Mouse (Mus musculus) gastrocnemius, postnatal 4 days (tissue): ENCODE results near the gene 4930426L09Rik. TPM values are rescaled to one million over a fixed set of nuclear protein-coding genes. Genes with fewer than 3 reads are reported as not detected.
A peak's percentile ranks its signal among the peaks of the same experiment; 100 is the strongest.

Source experiments
- DNase-seq, 2 experiments: peaks; one replicate each; pipeline ENCODE4 v3.0.0; 2021 to 2022; ENCODE audit warnings: low spot score in 2 of 2, mixed read lengths in 2 of 2
- total RNA-seq, 2 experiments: library from RNA; stranded (reverse); gene quantifications; 2 replicates each; pipeline ENCODE4 v1.2.3; 2021

4930426L09Rik gene
- total RNA-seq, 2 experiments from 2014 or later = 0.23 to 0.49 TPM

- no peak for DNase-seq
Observed at GRCm38 (mm10) chr2:18969066-18969681, 29.0 kb upstream of the 4930426L09Rik start.

- no peak for DNase-seq
Observed at GRCm38 (mm10) chr2:18970461-18970860, 27.7 kb upstream of the 4930426L09Rik start.

- no peak for DNase-seq
Observed at GRCm38 (mm10) chr2:18971564-18971963, 26.6 kb upstream of the 4930426L09Rik start.

- DNase-seq = no peak
Observed at GRCm38 (mm10) chr2:18974882-18975645, 23.1 kb upstream of the 4930426L09Rik start.

- DNase-seq = no peak
Observed at GRCm38 (mm10) chr2:18976175-18976574, 22.0 kb upstream of the 4930426L09Rik start.

- no peak for DNase-seq
Observed at GRCm38 (mm10) chr2:18977201-18977805, 20.8 kb upstream of the 4930426L09Rik start.

- DNase-seq = no peak
Observed at GRCm38 (mm10) chr2:18979046-18979445, 19.1 kb upstream of the 4930426L09Rik start.

GRCm38 (mm10) chr2:18979675-18980074, 18.5 kb upstream of the 4930426L09Rik start:
- no peak for DNase-seq

- no peak for DNase-seq
Observed at GRCm38 (mm10) chr2:18982581-18982980, 15.6 kb upstream of the 4930426L09Rik start.

- DNase-seq = no peak
Observed at GRCm38 (mm10) chr2:18983546-18983945, 14.6 kb upstream of the 4930426L09Rik start.

GRCm38 (mm10) chr2:18984095-18984847, 13.9 kb upstream of the 4930426L09Rik start:
- DNase-seq = no peak

- no peak for DNase-seq
Observed at GRCm38 (mm10) chr2:18985506-18985905, 12.6 kb upstream of the 4930426L09Rik start.

GRCm38 (mm10) chr2:18988885-18989284, 9.3 kb upstream of the 4930426L09Rik start:
- no peak for DNase-seq

- no peak for DNase-seq
Observed at GRCm38 (mm10) chr2:18992512-18993510, 5.3 kb upstream of the 4930426L09Rik start.

GRCm38 (mm10) chr2:18996451-18997211, 1.5 kb upstream of the 4930426L09Rik start:
- DNase-seq = peak in 1 of 2 experiments; percentile 14

- peak; percentile 39 to 67 for DNase-seq
Observed at GRCm38 (mm10) chr2:18997387-18997971, 664 bp upstream of the 4930426L09Rik start.

GRCm38 (mm10) chr2:18999395-18999794, 1.3 kb downstream of the 4930426L09Rik start:
- DNase-seq = no peak

- peak in 1 of 2 experiments; percentile 16 for DNase-seq
Observed at GRCm38 (mm10) chr2:19004801-19005200, 6.7 kb downstream of the 4930426L09Rik start.

- no peak for DNase-seq
Observed at GRCm38 (mm10) chr2:19006124-19006523, 8.0 kb downstream of the 4930426L09Rik start.
